Mouse (Mus musculus) spleen, adult 12 weeks (tissue): ENCODE data around the gene Cd2bp2.
A peak's percentile ranks its signal among the peaks of the same experiment; 100 is the strongest.
"Not testable (repeated sequence)": the region's sequence is repeated elsewhere in the genome, so short reads cannot be mapped to it uniquely, and the experiment has no call there.

Experiments used
- DNase-seq: peaks from one replicate; pipeline ENCODE4 v3.0.0; 2022; ENCODE audit warnings: low spot score

The Cd2bp2 gene

DNA sequence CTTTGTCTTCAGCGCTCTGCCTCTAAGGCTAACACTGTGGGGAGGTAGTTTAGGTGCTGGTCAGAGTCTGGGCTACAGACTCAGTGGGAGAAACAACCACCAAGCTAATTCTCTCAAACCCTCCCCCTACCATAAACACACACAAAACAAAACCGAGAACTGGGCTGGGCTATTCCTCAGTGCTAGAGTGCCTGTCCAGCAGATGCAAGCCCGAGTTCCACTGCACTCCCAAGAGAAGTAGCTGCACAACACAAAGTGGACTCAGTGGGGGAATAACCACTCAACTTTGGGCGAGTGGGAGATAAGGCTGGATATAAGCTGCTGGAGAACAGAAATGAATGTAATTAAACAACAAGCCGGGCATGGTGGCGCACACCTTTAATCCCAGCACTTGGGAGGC, 5.2 kb downstream of the Cd2bp2 start:
- no peak for DNase-seq

DNA sequence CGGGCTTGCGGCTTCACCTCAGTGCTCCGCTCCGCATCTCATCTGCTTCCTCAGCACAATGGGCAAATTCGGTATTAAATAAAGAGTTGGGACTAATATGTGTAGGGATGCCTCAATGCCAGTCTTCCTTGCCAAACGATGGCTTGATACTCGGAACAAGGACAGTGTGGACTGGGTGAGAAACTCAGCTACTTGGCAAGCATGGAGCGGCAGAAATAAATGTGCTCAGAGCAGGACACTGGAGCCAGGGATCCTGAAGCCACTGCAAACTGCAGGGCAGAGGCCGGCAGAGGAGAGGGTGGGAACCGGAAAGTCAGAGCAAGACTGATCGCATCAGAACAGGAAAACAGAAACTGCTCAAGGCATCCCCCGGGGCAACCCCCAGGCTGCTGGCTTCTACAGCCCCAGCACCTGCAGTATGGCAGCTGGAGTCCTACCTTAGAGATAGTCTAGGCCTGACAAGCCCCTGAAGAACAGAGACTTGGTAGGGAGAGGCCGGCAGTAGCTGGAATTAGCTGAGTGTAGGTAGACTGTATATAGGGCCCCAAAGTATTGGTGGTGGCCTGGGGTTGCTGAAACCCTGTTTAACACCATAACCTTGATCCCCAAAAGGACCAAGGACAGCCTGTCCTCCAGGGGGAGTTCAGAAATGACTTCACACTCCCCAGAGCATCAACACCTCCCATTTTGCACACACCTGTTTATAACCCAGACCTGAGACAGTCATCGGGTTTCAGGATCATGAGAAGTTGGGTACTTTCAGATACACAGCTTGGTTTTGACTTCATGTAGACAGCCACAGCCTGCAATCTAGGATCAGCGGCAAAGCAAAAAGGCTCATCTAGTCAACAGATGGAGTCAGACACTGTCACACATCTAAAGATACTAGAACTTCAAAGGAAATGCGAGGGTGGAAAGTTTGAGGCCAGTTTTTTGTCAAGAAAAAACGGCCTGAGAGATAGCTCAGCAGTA, 7.3 kb downstream of the Cd2bp2 start:
- DNase-seq, result no peak

DNA sequence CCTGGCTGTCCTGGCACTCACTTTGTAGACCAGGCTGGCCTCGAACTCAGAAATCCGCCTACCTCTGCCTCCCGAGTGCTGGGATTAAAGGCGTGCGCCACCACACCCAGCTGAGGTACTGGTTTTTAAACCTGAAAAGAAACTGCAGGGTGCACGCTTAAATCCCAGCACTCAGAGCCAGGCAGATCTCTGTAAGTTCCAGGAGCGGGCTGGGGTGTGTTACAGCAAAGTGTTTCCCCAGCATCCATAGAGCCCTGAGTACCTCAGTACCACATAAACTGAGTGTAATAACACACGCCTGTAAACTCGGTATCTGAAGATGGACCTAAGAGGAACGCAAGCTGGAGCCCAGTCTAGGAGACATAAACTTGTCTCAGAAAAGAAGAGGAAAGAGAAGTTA, 8.5 kb downstream of the Cd2bp2 start:
- DNase-seq, result no peak

GRCm38 (mm10) chr7:127185601-127186000, 10.2 kb downstream of the Cd2bp2 start:
- DNase-seq, result no peak

DNA sequence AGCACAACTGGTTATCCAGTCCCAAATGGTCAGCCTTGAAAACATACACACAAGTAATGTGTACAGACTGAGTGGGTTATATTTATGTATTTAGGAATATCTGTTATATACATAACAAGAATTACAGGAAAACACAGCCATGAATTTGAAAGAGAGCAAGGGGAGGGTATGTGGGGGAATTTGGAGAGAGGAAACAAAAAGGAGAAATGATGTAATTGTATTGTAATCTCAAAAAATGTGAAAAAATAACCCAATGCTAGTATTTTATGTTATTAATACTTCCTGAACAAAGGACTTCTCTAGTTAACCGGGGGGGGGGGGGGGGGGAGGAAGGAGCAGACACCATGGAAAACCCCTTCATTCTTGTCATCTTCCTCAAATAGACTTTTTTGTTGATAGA, 11.1 kb downstream of the Cd2bp2 start:
- no peak for DNase-seq

DNA sequence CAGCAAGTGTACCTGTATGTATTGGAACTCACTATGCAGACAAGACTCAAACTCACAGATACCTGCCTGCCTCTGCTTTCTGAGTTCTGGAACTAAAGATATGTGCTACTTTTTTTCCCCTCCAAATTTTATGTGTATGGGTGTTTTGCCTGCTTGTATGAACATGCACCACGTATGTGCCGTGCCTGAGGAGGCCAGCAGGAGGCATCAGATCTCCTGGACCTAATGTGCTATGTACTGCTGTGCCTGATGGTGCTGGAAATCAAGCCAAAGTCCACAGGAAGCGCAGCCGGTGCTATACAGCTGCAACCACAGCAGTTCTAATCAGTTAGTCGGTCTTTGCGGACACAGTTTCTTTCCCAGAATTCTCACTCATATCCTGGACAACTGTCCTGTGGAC, 12.0 kb downstream of the Cd2bp2 start:
- DNase-seq, result peak; percentile 40

GRCm38 (mm10) chr7:127183345-127183744, 12.5 kb downstream of the Cd2bp2 start:
- DNase-seq, result no peak

- DNase-seq, result not testable (repeated sequence)
Measured at GRCm38 (mm10) chr7:127181724-127182123, 14.1 kb downstream of the Cd2bp2 start.

- no peak for DNase-seq
Measured at GRCm38 (mm10) chr7:127180783-127181182, 15.1 kb downstream of the Cd2bp2 start.

DNA sequence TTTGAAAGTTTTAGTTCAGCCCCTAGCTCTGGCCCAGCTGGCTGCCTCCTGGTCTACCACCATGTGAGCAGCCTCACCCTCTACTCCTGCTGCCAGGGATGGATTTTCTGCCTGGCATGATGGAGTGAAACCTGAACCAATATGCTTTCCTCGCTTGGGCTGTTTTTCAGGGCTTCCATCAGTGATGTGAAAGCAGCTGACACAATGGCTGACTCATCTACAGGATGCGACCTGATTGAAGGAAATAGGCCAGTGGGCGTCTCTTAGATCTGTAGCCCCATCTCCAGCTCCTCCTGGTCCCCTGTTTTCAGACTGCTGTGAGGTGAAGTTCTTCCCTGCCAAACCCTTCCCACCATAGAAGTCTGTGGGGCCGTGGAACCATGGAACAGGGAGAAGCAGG, 18.9 kb downstream of the Cd2bp2 start:
- DNase-seq, result no peak

DNA sequence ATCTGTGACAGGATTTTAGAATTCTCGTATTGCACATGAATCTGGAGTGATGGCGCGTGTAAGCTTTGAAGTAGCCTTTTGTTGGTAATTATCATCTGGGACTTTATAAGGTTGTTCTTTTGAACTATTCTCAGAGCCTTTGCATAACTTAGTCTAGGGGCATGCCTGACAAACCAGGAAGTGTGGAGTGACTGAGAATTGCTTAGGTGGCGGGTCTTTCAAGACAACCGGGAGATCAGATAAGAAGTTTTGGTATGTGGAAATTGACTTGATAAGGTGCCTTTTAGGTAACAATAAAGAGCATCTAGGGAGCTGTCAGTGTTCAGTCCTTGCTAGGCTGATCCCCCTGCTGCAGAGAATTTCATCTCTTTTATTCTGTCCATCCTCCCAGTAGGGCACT, 29.3 kb downstream of the Cd2bp2 start:
- no peak for DNase-seq

DNA sequence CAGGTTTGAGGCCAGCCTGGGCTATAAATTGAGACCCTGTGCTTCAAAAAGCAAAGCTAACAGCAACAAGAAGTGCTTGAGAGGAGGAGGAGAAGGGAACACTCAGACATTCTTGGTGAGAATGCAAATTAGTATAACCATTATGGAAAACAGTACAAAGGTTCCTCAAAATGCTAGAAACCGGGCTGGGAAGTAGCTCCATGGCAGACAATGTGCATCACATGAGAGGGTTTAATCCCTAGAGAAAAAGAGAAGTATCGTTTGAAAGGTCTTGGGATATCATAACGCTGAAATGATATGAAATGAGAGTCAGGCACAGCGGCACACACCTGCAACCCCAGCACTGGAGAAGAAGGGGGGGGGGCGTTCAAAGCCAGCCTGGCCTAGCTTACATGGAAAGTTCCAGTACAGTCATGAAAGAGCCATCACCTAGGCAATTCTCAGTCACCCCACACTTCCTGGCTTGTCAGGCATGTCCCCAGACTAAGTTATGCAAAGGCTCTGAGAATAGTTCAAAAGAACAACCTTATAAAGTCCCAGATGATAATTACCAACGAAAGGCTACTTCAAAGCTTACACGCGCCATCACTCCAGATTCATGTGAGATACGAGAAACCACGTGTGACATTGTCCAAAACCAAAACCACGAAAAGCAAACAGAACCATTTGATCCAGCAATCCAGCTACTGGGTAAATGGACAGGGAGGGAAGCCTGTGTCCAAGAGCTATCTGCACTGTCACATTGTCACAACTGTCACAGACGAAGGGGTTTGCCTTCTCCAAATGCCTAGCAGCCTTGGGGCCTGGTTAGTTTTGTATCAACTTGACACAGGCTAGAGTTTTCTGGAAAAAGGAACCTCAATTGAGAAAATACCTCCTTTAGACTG, 30.0 kb downstream of the Cd2bp2 start:
- DNase-seq, result no peak

DNA sequence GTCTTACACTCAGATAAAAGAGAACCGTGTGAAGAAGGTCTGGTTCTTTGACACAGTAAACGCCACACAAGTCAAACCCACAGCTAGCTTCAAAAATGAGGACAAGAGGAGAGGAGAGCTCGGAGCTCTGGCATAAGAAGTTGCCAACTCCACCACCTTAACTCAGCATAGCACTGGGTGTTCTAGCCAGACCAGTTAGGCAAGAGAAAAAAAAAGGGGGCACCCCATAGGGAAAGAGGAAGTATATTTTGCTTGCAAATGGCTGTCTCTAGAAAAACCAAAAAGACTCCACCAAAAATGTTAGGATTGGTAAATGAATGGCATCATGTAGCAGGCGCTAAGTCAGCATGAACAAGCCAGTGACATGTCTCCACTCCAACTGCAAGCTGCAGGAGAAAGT, 31.8 kb downstream of the Cd2bp2 start:
- DNase-seq, result no peak

- DNase-seq, result no peak
Measured at GRCm38 (mm10) chr7:127162546-127162945, 33.3 kb downstream of the Cd2bp2 start.

GRCm38 (mm10) chr7:127157548-127157947, 38.3 kb downstream of the Cd2bp2 start:
- DNase-seq, result no peak

DNA sequence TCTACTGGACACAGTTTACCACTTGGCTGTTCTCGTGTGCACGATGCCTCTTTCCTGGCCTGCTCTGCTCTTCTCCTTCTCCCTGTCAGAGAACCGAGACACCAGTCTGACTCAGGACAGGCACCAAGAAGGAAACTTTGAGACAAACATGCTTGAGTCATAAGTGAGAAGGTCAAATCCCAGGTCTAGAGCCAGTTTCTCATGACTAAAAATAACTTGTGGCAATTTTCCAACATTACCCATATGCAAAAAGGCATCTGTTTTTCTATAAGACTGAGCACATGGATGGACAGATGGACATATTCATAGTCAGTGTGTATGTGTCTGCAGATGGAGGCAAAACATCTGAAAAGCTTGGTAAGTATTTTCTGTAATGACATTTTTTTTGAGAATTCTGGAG, 42.4 kb downstream of the Cd2bp2 start:
- no peak for DNase-seq

- DNase-seq, result no peak
Measured at GRCm38 (mm10) chr7:127152464-127152863, 43.4 kb downstream of the Cd2bp2 start.

DNA sequence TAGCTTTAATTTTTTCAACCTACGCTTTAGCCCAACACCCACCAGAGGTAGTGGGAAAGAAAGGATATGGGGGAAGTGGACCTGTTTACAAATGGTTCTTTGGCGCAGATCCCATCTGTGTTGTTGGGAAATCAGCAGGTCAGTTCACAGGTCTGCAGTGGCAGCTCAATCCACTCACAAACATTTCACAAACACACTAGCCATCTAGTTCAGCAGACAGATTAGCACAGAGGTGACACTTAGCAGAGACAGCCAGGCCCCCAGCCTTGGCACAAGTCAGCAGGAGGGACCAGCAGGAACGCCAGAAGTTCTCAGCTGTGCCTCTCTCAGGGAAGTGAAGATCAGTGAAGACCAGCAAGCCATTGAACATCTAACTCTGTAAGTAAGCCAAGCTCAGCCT, 47.9 kb downstream of the Cd2bp2 start:
- DNase-seq, result no peak

- no peak for DNase-seq
Measured at GRCm38 (mm10) chr7:127146267-127146603, 49.6 kb downstream of the Cd2bp2 start.

GRCm38 (mm10) chr7:127145387-127146266, 50.2 kb downstream of the Cd2bp2 start:
- DNase-seq, result no peak

DNA sequence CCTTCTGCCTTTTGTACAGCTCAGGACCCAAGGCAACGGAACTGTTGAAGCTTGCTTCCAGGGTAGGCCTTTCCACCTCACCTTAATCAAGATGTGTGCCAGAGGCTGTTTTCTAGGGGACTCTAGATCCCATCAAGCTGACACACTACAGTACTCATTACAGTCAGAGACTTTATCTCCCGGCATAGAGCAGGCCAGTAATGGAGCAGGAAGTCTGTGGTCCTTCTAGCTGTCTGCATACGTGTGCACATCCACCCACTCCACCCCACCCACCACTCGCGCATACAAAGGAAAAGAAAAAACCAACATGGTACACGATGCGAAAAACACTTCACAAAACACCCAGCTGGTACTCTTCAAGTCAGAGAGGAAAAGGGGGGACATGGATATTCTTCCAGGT, 51.4 kb downstream of the Cd2bp2 start:
- DNase-seq, result no peak

GRCm38 (mm10) chr7:127142666-127143065, 53.2 kb downstream of the Cd2bp2 start:
- DNase-seq, result no peak
